Mouse (Mus musculus) urinary bladder, postnatal 36 days (tissue): ENCODE measurements around the gene Timm44.

ENCODE experiments used
- DNase-seq, 2 experiments: peaks; one replicate each; pipeline ENCODE4 v3.0.0; 2022; ENCODE audit warnings: low spot score in 2 of 2, mixed read lengths in 1 of 2

Timm44 gene

GRCm38 (mm10) chr8:4275275-4276110 is at the start of gene Timm44:
Timm44 (minus strand) TSS chr8:4275913.
- peak; percentile 87 to 92 for DNase-seq

- peak; percentile 96 for DNase-seq
These were observed 49.5 kb upstream of the Timm44 start, which contains the start of the genes Ccl25 and Elavl1 for GRCm38 (mm10) chr8:4324983-4325750. Ccl25 (plus strand) TSS chr8:4325210. Elavl1 (minus strand) TSS chr8:4325413.

- peak in 1 of 2 experiments; percentile 53 for DNase-seq
These were observed 48.8 kb upstream of the Timm44 start for GRCm38 (mm10) chr8:4324525-4324924.

GRCm38 (mm10) chr8:4323917-4324316 is 48.2 kb upstream of the Timm44 start:
- DNase-seq, result no peak

- DNase-seq, result peak; percentile 66 to 77
These were observed 46.8 kb upstream of the Timm44 start for GRCm38 (mm10) chr8:4322470-4322869.

DNA sequence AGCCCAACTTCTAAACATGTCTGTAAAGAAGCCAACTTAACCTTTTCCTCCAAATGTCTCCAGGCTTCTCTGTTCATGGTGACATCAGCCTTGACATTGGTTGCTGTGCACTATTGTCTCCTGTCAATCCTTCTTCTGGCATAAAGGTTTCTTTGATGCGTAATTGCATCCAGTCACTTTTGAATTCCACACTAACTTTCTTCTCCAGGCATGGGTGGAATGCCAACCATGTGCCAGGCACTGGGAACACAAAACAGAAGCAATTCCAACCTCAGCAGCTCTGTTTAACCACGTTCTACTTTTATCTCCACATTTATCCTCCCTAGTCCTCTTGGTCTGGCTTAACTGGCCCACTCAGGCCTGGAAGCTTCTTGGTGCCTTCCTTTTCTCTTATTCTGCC is 45.3 kb upstream of the Timm44 start:
- DNase-seq, result no peak

DNA sequence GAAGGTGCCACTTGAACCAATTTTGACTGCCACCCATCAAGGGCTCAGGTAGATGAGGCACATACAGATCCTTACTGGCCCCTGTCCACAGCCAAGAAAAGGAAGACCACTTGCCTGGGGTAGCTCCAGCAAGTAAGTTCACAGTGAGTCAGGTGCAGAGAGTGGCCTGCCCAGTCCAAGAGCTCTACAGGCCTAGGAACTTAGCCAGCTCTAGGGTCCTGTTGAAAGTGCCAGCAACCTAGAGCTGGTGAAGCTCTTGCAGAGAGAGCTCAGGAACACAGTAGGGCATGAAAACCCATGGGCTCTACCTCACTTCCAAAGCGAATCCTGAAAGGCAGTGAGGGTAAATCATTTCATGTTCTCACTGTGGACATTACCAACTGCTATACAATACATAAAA is 44.7 kb upstream of the Timm44 start:
- no peak for DNase-seq

DNA sequence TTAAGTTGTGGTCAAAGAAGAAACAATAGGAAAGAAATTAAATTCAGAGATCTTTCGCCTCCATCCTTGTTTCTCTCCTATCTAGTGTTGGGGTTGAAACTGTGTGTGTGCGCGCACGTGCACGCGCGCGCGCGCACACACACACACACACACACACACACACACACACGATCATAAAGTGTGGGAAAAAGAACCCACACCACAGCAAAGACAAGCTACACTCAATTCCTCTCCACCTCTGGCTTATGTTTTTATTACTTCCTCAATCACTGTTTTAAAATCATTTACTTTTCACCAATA is 43.8 kb upstream of the Timm44 start:
- DNase-seq, result no peak

DNA sequence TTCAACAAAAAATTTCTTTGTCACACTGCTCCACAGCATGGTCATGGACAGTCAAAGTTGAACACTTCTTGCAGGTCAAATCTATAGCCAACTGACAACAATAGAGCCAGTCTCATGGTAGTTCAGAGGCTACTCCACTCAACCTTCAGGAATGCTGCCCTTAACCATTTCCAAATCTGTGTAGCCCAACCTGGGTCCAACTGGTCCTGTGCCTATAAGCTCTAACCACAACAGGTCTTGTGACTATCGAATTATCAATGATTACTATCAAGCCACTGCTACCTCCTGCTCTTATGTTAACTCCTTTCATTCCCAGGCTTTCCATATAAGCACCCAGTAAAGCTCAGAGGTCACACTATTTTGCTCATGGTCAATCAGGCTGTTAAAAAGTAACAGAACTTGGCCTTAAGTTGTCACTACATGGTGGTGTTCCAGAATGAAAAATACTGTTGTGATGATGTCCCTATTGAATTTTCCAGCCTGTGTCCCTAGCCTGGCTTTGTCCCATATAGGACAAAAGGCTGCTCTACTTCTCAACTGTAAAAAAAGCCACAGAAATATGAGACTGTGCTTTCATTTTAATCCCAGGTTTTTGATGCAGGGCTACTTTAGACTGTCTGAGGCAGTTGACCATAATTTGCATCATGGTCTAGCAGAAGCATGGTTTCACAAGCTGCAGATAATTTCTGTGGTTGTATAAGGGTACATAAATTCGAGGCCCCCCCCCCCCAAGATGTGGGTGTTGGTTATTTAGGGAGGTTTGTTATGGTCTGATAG is 43.3 kb upstream of the Timm44 start:
- no peak for DNase-seq

DNA sequence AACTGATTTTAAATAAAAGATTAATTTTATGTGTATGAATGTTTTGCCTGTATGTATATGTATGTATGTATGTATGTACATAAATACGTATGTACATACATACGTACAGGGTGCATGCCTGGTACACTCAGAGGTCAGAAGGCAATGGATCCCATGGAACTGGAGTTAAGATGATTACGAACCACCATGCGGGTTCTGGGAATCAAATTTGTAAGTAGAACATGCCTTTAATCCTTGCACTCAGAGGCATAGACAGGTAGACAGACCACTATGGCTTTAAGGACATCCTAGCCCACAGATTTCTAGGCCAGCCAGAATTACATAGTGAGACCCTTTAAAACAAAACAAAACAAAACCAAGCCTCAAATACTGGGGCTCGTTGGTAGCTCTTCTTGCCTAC is 42.4 kb upstream of the Timm44 start:
- DNase-seq, result no peak

DNA sequence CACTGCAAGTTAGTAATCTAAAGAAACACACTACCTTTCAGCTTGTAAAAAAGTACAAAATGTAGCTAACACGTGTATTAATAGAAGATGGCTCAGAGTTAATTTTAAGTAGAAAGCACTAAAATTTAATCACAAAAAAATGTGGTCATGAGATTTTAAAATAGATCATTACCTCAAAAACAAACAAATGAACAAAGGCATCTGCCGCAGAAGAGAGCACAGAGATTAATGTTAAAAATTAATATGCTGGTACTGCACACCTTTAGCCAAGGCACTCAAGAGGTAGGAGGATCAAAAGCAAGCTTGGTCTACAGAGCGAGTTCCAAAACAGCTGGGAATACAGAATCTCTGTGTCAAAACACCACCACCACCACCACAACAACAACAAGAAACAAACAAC is 39.1 kb upstream of the Timm44 start:
- DNase-seq, result no peak

DNA sequence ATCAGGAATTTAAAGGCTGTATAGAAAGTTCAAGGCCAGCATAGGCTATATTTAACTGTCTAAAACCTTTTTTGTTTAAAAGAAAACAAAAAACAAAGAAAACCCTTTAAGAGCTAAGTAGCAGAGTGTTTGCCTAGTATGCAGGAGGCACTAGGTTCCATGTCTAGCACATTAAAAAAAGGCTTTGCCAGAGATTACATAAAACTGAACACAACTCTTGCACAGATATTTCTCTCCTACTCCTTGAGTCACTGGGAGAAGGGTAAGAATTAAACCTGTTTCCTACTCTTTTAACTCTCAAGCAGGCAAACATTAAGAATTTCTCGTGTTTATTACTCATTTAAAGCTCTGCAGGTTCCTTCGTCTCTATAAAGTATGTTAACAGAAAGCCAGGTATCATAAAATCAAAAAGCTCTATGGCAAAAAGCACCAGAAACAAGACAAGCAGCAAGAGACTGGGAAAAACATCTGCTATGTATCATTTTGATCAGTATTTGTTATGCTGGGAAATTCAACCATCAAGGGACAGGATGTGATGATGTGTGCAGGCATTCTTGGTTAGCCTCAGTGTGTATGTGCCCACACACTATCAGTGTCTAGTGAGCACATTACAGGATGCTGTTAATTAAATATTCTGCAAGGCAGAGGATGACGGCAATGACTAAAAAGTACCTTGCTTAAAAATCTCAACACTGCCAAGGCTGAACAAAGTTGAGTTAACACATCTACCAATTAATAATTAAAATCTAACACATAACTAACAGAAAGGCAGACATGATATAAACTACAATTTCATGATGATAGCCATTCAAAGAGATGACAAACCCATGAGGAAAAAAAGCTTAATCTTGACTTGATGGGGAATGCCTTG is 37.8 kb upstream of the Timm44 start:
- no peak for DNase-seq

DNA sequence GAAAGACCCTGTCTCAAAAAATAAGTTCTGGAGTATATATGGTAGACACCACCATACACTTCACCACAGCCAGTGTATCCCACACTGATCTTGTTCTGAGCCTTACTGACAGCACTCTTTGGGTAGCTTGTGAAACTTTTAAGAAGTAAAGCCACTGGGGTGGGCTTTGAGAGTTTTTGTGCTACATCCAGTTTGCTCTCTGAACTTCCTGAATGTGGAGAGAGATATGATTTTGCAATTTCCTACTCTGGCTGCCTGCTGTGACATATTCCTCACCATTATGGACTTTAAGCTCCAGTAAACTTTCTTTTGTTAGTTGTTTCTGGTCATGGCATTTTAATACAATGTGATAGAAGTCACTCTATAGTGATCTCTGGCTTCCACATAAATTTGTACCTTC is 36.4 kb upstream of the Timm44 start:
- DNase-seq, result no peak

DNA sequence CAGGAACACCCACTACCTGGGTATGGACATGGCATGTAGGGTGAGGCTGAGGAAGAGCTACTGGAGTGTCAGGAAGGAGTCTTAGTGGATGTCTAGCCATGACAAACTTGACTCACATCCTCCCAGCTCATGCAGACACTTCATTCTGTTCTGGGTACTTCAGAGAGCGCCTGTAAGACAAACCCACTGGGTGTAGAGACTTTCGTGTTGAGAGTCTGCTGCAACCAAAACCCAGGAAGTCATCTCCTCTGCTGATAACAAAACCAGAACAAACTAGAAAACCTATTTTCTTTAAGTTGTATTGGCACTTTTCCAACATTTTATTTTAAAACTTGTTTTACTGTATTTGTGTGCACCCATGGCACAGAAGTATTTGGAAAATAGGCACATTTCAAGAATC is 30.1 kb upstream of the Timm44 start:
- DNase-seq, result no peak

DNA sequence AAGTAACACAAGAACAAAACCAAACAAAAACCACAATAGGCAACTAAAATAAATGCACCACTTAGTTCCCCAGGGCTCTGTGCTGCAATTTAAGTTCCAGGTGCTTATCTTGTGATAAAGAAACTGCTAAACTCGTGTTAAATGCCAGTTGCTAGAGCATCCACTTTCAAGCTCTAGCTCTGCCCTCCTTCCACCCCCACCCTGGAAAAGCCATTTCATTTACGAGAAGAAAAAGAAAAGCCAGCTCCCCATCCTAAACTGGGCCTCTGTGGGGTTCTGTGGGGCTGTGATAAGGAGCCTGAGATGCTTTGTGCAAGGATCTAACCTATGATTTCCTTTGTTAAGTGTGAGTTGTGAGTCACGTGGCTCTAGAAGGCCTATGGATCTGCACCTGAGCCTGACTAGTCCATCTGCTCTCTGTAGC is 28.4 kb upstream of the Timm44 start:
- DNase-seq, result no peak

GRCm38 (mm10) chr8:4297822-4298221 is 22.1 kb upstream of the Timm44 start:
- no peak for DNase-seq

- no peak for DNase-seq
These were observed 17.0 kb upstream of the Timm44 start for GRCm38 (mm10) chr8:4292738-4293137.

DNA sequence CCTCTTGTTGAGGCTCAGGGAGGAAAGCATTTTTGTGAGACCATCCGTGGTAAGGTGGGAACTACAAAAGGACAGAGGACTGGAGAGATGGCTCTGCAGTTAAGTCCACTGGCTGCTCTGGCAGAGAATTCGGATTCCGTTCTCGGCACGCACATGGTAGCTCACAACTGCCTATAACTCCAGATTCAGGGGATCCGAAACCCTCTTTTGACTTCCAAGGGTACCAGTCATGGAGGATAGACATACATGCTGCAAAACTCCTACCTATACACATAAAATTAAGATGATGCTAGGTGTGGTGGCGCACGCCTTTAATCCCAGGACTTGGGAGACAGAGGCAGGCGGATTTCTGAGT is 375 bp upstream of the Timm44 start:
- DNase-seq, result no peak

DNA sequence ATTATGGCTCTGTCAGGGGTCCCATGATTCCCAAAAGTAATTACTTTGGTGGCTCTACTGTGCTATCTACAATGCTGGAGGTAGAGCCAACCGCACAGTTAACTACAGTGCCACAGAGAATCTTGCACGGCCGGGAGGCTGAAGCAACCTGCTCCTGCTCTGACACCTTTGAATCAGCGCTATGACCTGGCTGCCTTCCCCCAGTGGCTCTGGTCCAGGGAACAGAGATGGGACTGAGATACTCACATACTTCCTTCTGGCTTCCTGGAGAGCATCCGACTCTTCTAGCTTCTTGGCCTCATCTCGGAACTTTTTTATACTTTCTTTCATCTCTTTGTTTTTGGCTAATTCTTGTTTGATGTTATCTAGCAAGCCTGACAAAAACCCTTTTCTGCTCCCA is 6.1 kb downstream of the Timm44 start:
- DNase-seq, result no peak

- DNase-seq, result no peak
These were observed 8.1 kb downstream of the Timm44 start for GRCm38 (mm10) chr8:4267627-4268026.

- no peak for DNase-seq
These were observed 10.4 kb downstream of the Timm44 start for GRCm38 (mm10) chr8:4265160-4265914.
